Mouse (Mus musculus) neural tube, embryonic 10.5 days (tissue): ENCODE results near the gene Anxa5.

ENCODE experiments used
- DNase-seq: peaks from one replicate; pipeline ENCODE4 v3.0.0-alpha.2; 2017; ENCODE audit warnings: low spot score; ENCODE audit errors: extremely low spot score

The Anxa5 gene

GRCm38 (mm10) chr3:36449292-36450165 lies 26.2 kb downstream of the Anxa5 start:
- DNase-seq = peak; percentile 26

GRCm38 (mm10) chr3:36446918-36447317 lies 28.8 kb downstream of the Anxa5 start:
- DNase-seq = no peak

- no peak for DNase-seq
Measured at GRCm38 (mm10) chr3:36446506-36446905, 29.2 kb downstream of the Anxa5 start.

GRCm38 (mm10) chr3:36446041-36446440 lies 29.7 kb downstream of the Anxa5 start:
- DNase-seq = no peak

GRCm38 (mm10) chr3:36442426-36442825 lies 33.3 kb downstream of the Anxa5 start:
- DNase-seq = peak; percentile 57

GRCm38 (mm10) chr3:36440280-36440679 lies 35.4 kb downstream of the Anxa5 start:
- DNase-seq = no peak

- no peak for DNase-seq
Measured at GRCm38 (mm10) chr3:36430360-36430759, 45.3 kb downstream of the Anxa5 start.

GRCm38 (mm10) chr3:36427386-36427785 lies 48.3 kb downstream of the Anxa5 start:
- DNase-seq = no peak

- no peak for DNase-seq
Measured at GRCm38 (mm10) chr3:36409456-36409855, 66.2 kb downstream of the Anxa5 start.

GRCm38 (mm10) chr3:36406967-36407366 lies 68.7 kb downstream of the Anxa5 start:
- no peak for DNase-seq

- DNase-seq = no peak
Measured at GRCm38 (mm10) chr3:36406340-36406739, 69.4 kb downstream of the Anxa5 start.

GRCm38 (mm10) chr3:36401900-36402299 lies 73.8 kb downstream of the Anxa5 start:
- no peak for DNase-seq

GRCm38 (mm10) chr3:36400657-36401056 lies 75.0 kb downstream of the Anxa5 start:
- no peak for DNase-seq
